Mouse (Mus musculus): ENCODE data around the gene Gzmk. TPM values are rescaled to one million over a fixed set of nuclear protein-coding genes. Genes with fewer than 3 reads are reported as not detected.
A peak's percentile ranks its signal among the peaks of the same experiment; 100 is the strongest.

The Gzmk gene
- total RNA-seq (2012; rRNA removed) (not detected in 2 replicates), polyA plus RNA-seq (2012; ENCODE audit: insufficient read depth in 1 of 2, insufficient read length in 2 of 2, low read depth in 1 of 2, low replicate concordance in 2 of 2, missing spikeins in 1 of 2) (not detected)

GRCm38 (mm10) chr13:113225811-113226210, at the start of gene Gzmk:
Gene Gzmk (minus strand): TSS chr13:113225908.
- H3K9ac ChIP-seq (ENCODE audit: control insufficient read depth, low read depth, low read length, poor library complexity, severe bottlenecking) = no peak within 1 kb of the TSS

DNA sequence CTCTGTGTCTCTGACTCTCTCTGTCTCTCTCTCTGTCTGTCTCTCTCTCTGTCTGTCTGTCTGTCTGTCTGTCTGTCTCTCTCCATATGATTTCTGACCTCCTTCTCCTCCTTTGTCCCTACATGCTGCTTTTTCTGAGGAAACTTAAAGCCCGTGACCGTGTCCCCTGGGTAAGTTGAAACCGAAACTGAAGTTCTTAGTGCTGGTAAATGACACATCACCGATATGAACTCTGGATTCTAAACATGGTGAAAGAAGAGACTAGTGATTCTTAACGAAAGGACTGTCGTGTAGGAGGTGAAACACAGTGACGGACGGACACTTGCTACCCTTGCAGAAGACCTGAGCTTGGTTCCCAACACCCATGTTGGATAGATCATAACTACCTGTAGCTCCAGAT, 45.5 kb upstream of the Gzmk start:
- no peaks in the 10 kb centered on the region for H3K4me1 ChIP-seq (ENCODE audit: control insufficient read depth in 1 of 2, insufficient read depth in 2 of 2, low read length in 2 of 2)
- H3K9me3 ChIP-seq (replicated peaks; ENCODE audit: insufficient read depth, low read length) = no peaks in the 10 kb centered on the region
- H3K79me2 ChIP-seq (ENCODE audit: control insufficient read depth, insufficient read depth, low read length, poor library complexity) = no peaks in the 10 kb centered on the region
- H3K27ac ChIP-seq (ENCODE audit: control insufficient read depth, low read depth, low read length) = no peak overlapping the region
- DNase-seq (ENCODE audit: low read depth, low spot score) = no peak
- no peak for TF ChIP-seq MYB (IDR thresholded peaks at IDR 0.05; ENCODE audit: low read depth, low read length)
- TF ChIP-seq HCFC1 (IDR thresholded peaks at IDR 0.05; ENCODE audit: low read depth, low read length) = no peak
- TF ChIP-seq GATA1 (IDR thresholded peaks at IDR 0.05; ENCODE audit: low read depth, low read length) = no peak
- no peak for TF ChIP-seq CHD1 (IDR thresholded peaks at IDR 0.05; ENCODE audit: low read depth, low read length)
- no peaks in the 10 kb centered on the region for H3K36me3 ChIP-seq (ENCODE audit: control insufficient read depth in 1 of 2, insufficient read depth in 2 of 2, low read length in 2 of 2)
- no peaks in the 10 kb centered on the region for H3K27me3 ChIP-seq (ENCODE audit: control insufficient read depth in 1 of 2, insufficient read depth in 2 of 2, low read length in 2 of 2)
- no peak overlapping the region for H3K9ac ChIP-seq (ENCODE audit: control insufficient read depth, low read depth, low read length, poor library complexity, severe bottlenecking)
- H3K4me3 ChIP-seq (ENCODE audit: control insufficient read depth in 1 of 2, insufficient read depth in 1 of 2, low read depth in 2 of 2, low read length in 2 of 2) = no peak overlapping the region

More at GRCm38 (mm10) chr13:113225811-113226210, at the start of gene Gzmk:
- Histone ChIP-seq H3K4me1 (ENCODE audit: control insufficient read depth in 1 of 2, insufficient read depth in 2 of 2, low read length in 2 of 2) (no peaks in the 10 kb centered on the region), H3K27ac (ENCODE audit: control insufficient read depth, low read depth, low read length) (no peak within 1 kb of the TSS), H3K27me3 (ENCODE audit: control insufficient read depth in 1 of 2, insufficient read depth in 2 of 2, low read length in 2 of 2) (no peaks in the 10 kb centered on the region), H3K36me3 (ENCODE audit: control insufficient read depth in 1 of 2, insufficient read depth in 2 of 2, low read length in 2 of 2) (no peaks in the 10 kb centered on the region), H3K79me2 (ENCODE audit: control insufficient read depth, insufficient read depth, low read length, poor library complexity) (no peaks in the 10 kb centered on the region), H3K4me3 (ENCODE audit: control insufficient read depth in 1 of 2, insufficient read depth in 1 of 2, low read depth in 2 of 2, low read length in 2 of 2) (no peak within 1 kb of the TSS), H3K9me3 (replicated peaks; ENCODE audit: insufficient read depth, low read length) (no peaks in the 10 kb centered on the region)
- DNase-seq (ENCODE audit: low read depth, low spot score) = no peak
- no peak for TF ChIP-seq ELF1 (IDR thresholded peaks at IDR 0.05; ENCODE audit: low read depth, low read length)
- no peak for TF ChIP-seq ETS1 (IDR thresholded peaks at IDR 0.05; ENCODE audit: low read depth, low read length)

- Histone ChIP-seq H3K36me3 (ENCODE audit: control insufficient read depth in 1 of 2, insufficient read depth in 2 of 2, low read length in 2 of 2) (no peaks in the 10 kb centered on the region), H3K4me1 (ENCODE audit: control insufficient read depth in 1 of 2, insufficient read depth in 2 of 2, low read length in 2 of 2) (no peaks in the 10 kb centered on the region), H3K27me3 (ENCODE audit: control insufficient read depth in 1 of 2, insufficient read depth in 2 of 2, low read length in 2 of 2) (no peaks in the 10 kb centered on the region), H3K27ac (ENCODE audit: control insufficient read depth, low read depth, low read length) (no peak overlapping the region), H3K4me3 (ENCODE audit: control insufficient read depth in 1 of 2, insufficient read depth in 1 of 2, low read depth in 2 of 2, low read length in 2 of 2) (no peak overlapping the region), H3K9ac (ENCODE audit: control insufficient read depth, low read depth, low read length, poor library complexity, severe bottlenecking) (no peak overlapping the region), H3K9me3 (replicated peaks; ENCODE audit: insufficient read depth, low read length) (no peaks in the 10 kb centered on the region), H3K79me2 (ENCODE audit: control insufficient read depth, insufficient read depth, low read length, poor library complexity) (no peaks in the 10 kb centered on the region)
- TF ChIP-seq TBP (IDR thresholded peaks at IDR 0.05; ENCODE audit: low read depth, low read length) (no peak), ETS1 (IDR thresholded peaks at IDR 0.05; ENCODE audit: low read depth, low read length) (no peak), HCFC1 (IDR thresholded peaks at IDR 0.05; ENCODE audit: low read depth, low read length) (no peak), KAT2A (conservative IDR thresholded peaks at IDR 0.05; ENCODE audit: low read depth, low read length) (no peak), ZC3H11A (IDR thresholded peaks at IDR 0.05; ENCODE audit: low read depth, low read length) (peak; percentile 74), ELF1 (IDR thresholded peaks at IDR 0.05; ENCODE audit: low read depth, low read length) (no peak), MAX (IDR thresholded peaks at IDR 0.05; ENCODE audit: low read length) (0 out of 2 replicates have a peak, but pooled peaks have one; percentile 37), NRF1 (IDR thresholded peaks at IDR 0.05; ENCODE audit: insufficient read depth, low read depth, low read length, poor library complexity, severe bottlenecking) (no peak), SMC3 (IDR thresholded peaks at IDR 0.05; ENCODE audit: low read depth, low read length) (peak; percentile 76), MAZ (IDR thresholded peaks at IDR 0.05; ENCODE audit: low read depth, low read length) (no peak), POLR2AphosphoS5 (IDR thresholded peaks at IDR 0.05; ENCODE audit: borderline replicate concordance, low read depth, low read length) (no peak), GATA1 (IDR thresholded peaks at IDR 0.05; ENCODE audit: low read depth, low read length) (no peak), MYB (IDR thresholded peaks at IDR 0.05; ENCODE audit: low read depth, low read length) (no peak), JUND (IDR thresholded peaks at IDR 0.05; ENCODE audit: low read depth, low read length) (no peak), CTCF (IDR thresholded peaks at IDR 0.05 in 2 of 3, conservative IDR thresholded peaks at IDR 0.05 in 1 of 3; ENCODE audit: control insufficient read depth in 1 of 3, insufficient read depth in 1 of 3, low read depth in 2 of 3, low read length in 3 of 3, poor library complexity in 1 of 3, severe bottlenecking in 1 of 3) (peak; percentile 59 to 90 (median 80)), RAD21 (IDR thresholded peaks at IDR 0.05; ENCODE audit: low read depth, low read length) (peak; percentile 82)
- DNase-seq (ENCODE audit: low read depth, low spot score) = peak; percentile 63
These were observed 44.4 kb upstream of the Gzmk start for GRCm38 (mm10) chr13:113269777-113270776.
